Mouse (Mus musculus): Measurements from ENCODE around the gene Gm28539.
"Not testable (repeated sequence)": the region's sequence is repeated elsewhere in the genome, so short reads cannot be mapped to it uniquely, and the experiment has no call there.

The Gm28539 gene

GRCm38 (mm10) chr16:18969420-18970128 is 133.2 kb downstream of the Gm28539 start:
- no peak for DNase-seq

- no peak for DNase-seq
Observed at GRCm38 (mm10) chr16:18970837-18971236, 134.5 kb downstream of the Gm28539 start.

GRCm38 (mm10) chr16:18975665-18976064 is 139.3 kb downstream of the Gm28539 start:
- not testable (repeated sequence) for DNase-seq

GRCm38 (mm10) chr16:18976315-18976714 is 139.9 kb downstream of the Gm28539 start:
- no peak for DNase-seq

- DNase-seq: no peak
Observed at GRCm38 (mm10) chr16:18986381-18986780, 150.0 kb downstream of the Gm28539 start.

- no peak for DNase-seq
Observed at GRCm38 (mm10) chr16:18986860-18987259, 150.5 kb downstream of the Gm28539 start.

- DNase-seq: not testable (repeated sequence)
Observed at GRCm38 (mm10) chr16:19002610-19003389, 166.4 kb downstream of the Gm28539 start.

GRCm38 (mm10) chr16:19003757-19004156 is 167.4 kb downstream of the Gm28539 start:
- DNase-seq: no peak

GRCm38 (mm10) chr16:19005298-19005697 is 168.9 kb downstream of the Gm28539 start:
- DNase-seq: no peak

All from kidney, postnatal 14 days (tissue).